Mouse (Mus musculus): ENCODE measurements around the gene Lsm7.

DNA sequence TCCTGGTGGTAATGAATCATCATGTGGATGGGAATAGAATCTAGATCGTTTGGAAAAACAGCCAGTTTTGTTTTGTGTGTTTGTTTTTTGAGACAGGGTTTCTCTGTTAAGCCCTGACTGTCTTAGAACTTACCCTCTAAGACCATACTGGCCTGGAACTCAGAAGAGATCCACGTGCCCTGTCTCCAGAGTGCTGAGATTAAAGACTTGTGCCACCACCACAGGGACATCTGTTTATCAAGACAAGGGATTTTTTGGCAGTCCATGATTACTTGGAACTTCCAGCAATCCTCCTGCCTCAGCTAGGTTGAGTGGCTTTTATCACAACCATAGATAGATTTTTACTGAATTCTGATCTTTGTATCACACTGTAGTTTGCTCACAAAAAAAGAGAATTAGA is 30.2 kb downstream of the Lsm7 start:
- TF ChIP-seq POLR2A (IDR thresholded peaks at IDR 0.05; ENCODE audit: borderline replicate concordance, extremely low read depth, low read depth, low read length): no peak
- TF ChIP-seq CTCF (IDR thresholded peaks at IDR 0.05; ENCODE audit: insufficient read depth, low read length): no peak

All from lung, adult 2 months (tissue).